In genomic region chr19:57358836-57359598, GRCm38 (mm10) we compare ENCODE assay signal across 8 mouse cellular contexts. TPM values are rescaled to one million over a fixed set of nuclear protein-coding genes. Genes with fewer than 3 reads are reported as not detected.
DNase-seq lines count a peak whose midpoint lies in the region; ATAC-seq and TF ChIP-seq lines count a peak whose summit lies in the region.

No protein-coding gene starts in this region.

- 61% methylated on average over 20 of the region's 20 CpGs for WGBS in heart, adult 2 months
- 61% methylated on average over 20 of the region's 20 CpGs for WGBS in lung, adult 2 months
- 34% methylated on average over 20 of the region's 20 CpGs for WGBS in bone marrow, adult 2 months
- WGBS in liver, postnatal 0 days (ENCODE audit: insufficient replicate concordance): 62% methylated on average over 20 of the region's 20 CpGs

- no peak for TF ChIP-seq POLR2A in heart, adult 2 months (IDR thresholded peaks at IDR 0.05; ENCODE audit: insufficient read depth, low read depth, low read length)
- no peak for TF ChIP-seq POLR2A in lung, adult 2 months (IDR thresholded peaks at IDR 0.05; ENCODE audit: borderline replicate concordance, extremely low read depth, low read depth, low read length)
- TF ChIP-seq POLR2A in bone marrow, adult 2 months (IDR thresholded peaks at IDR 0.05; ENCODE audit: borderline replicate concordance, control insufficient read depth, low read depth, low read length): no peak

- DNase-seq in heart, adult 2 months: no peak
- no peak for DNase-seq in heart, adult 8-10 months (ENCODE audit: low spot score)
- no peak for DNase-seq in lung, adult 2 months
- no peak for DNase-seq in lung, adult 18-20 months
- DNase-seq in liver, postnatal 0 days: no peak
- DNase-seq in embryo, embryonic 9.5 days (ENCODE audit: extremely low spot score): no peak

- no peak for TF ChIP-seq CTCF in heart, adult 2 months (IDR thresholded peaks at IDR 0.05)
- no peak for TF ChIP-seq CTCF in lung, adult 2 months (IDR thresholded peaks at IDR 0.05; ENCODE audit: insufficient read depth, low read length)
- no peak for TF ChIP-seq CTCF in bone marrow, adult 2 months (IDR thresholded peaks at IDR 0.05; ENCODE audit: control insufficient read depth, insufficient read depth, low read length)
- TF ChIP-seq CTCF in liver, postnatal 0 days (IDR thresholded peaks at IDR 0.05; ENCODE audit: low read depth): no peak

- H3K27me3 ChIP-seq in heart, adult 2 months (ENCODE audit: control insufficient read depth, insufficient read depth, low read length): no peaks in the 10 kb centered on the region
- no peaks in the 10 kb centered on the region for H3K27me3 ChIP-seq in liver, postnatal 0 days (ENCODE audit: insufficient read depth, low read length)

- ATAC-seq in liver, postnatal 0 days: no peak
- ATAC-seq in monocyte, adult 5-6 weeks (replicated peaks; ENCODE audit: insufficient number of reproducible peaks, low FRiP score, low TSS enrichment, poor library complexity, severe bottlenecking): no peak

- H3K4me3 ChIP-seq in heart, adult 2 months: peak overlapping the region; percentile 45
- peak overlapping the region; percentile 65 for H3K4me3 ChIP-seq in lung, adult 2 months (replicated peaks; ENCODE audit: extremely low read depth, low read depth, low read length)
- H3K4me3 ChIP-seq in bone marrow, adult 2 months (replicated peaks; ENCODE audit: control insufficient read depth, low read depth, low read length): peak overlapping the region; percentile 60
- peak overlapping the region; percentile 97 for H3K4me3 ChIP-seq in liver, postnatal 0 days (ENCODE audit: low read depth, low read length)

- peaks cover 2% of the 10 kb centered on the region for H3K36me3 ChIP-seq in heart, adult 2 months (ENCODE audit: control insufficient read depth, insufficient read depth, low read length)
- no peaks in the 10 kb centered on the region; the same call in 1 of the 2 replicates for H3K36me3 ChIP-seq in liver, postnatal 0 days (replicated peaks; ENCODE audit: insufficient read depth, low read length)

- TF ChIP-seq EP300 in heart, adult 2 months (IDR thresholded peaks at IDR 0.05; ENCODE audit: insufficient read depth, low read depth, low read length): no peak
- no peak for TF ChIP-seq EP300 in liver, postnatal 0 days (IDR thresholded peaks at IDR 0.05; ENCODE audit: low read depth)

- H3K4me2 ChIP-seq in liver, postnatal 0 days (ENCODE audit: low read depth, low read length): peak overlapping the region; percentile 83

- peaks cover 22% of the 10 kb centered on the region for H3K4me1 ChIP-seq in heart, adult 2 months (ENCODE audit: control insufficient read depth, insufficient read depth, low read length)
- H3K4me1 ChIP-seq in lung, adult 2 months (ENCODE audit: control insufficient read depth, insufficient read depth, low read length): peaks cover 23% of the 10 kb centered on the region
- peaks cover 10% of the 10 kb centered on the region for H3K4me1 ChIP-seq in bone marrow, adult 2 months (ENCODE audit: control insufficient read depth, insufficient read depth, low read length)
- H3K4me1 ChIP-seq in liver, postnatal 0 days (ENCODE audit: insufficient read depth): peaks cover 61% of the 10 kb centered on the region

- peak overlapping the region; percentile 90 for H3K27ac ChIP-seq in heart, adult 2 months
- no peak overlapping the region for H3K27ac ChIP-seq in bone marrow, adult 2 months (ENCODE audit: control insufficient read depth, insufficient read depth, low read depth, low read length, poor library complexity)
- peak overlapping the region; percentile 99 for H3K27ac ChIP-seq in liver, postnatal 0 days (ENCODE audit: low read depth)

- intact Hi-C loops in heart, adult 2 months (cut with DNase I): no loop called here

- no peaks in the 10 kb centered on the region for H3K9me3 ChIP-seq in liver, postnatal 0 days (ENCODE audit: low read length)

- peak overlapping the region; percentile 24 for H3K9ac ChIP-seq in heart, adult 2 months (ENCODE audit: low read depth, low read length)
- H3K9ac ChIP-seq in liver, postnatal 0 days (replicated peaks): peak overlapping the region; percentile 72

- peaks cover 3% of the 10 kb centered on the region; the same call in 1 of the 2 replicates for H3K79me2 ChIP-seq in heart, adult 2 months (replicated peaks; ENCODE audit: control insufficient read depth, insufficient read depth, low read length)

RNA-seq across cellular contexts. Expression of gene Fam160b1, which starts 1.5 kb away (rescaled TPM):
- total RNA-seq in heart, adult 2 months (2021): 10 to 100 TPM; 10.6 to 11.1 TPM
- polyA plus RNA-seq in heart, adult 2 months (2012; rRNA removed): 6.7 and 10.2 TPM in 2 replicates
- 10 to 100 TPM in 3 of 4 experiments, 1 to 10 TPM in 1; 9.8 to 11.6 (median 10.8) TPM for total RNA-seq in heart, adult 8-10 months (2022)
- polyA plus RNA-seq in lung, adult 2 months (2012; rRNA removed): 12.7 and 17.5 TPM in 2 replicates
- 5.0 and 14.4 TPM in 2 replicates for polyA plus RNA-seq in bone marrow, adult 2 months (2011; ENCODE audit: insufficient read depth, insufficient read length, low replicate concordance, missing spikeins)
- 7.8 and 9.2 TPM in 2 replicates for polyA plus RNA-seq in liver, postnatal 0 days (2015; fragmentation: Nextera tagmentation; extraction: Ambion mirVana)
- 17.0 to 27.0 TPM (median 17.3 TPM) in 3 replicates for total RNA-seq in monocyte, adult 5-6 weeks (2017)

RNA-seq across cellular contexts. Expression of gene Ablim1, which starts 44.3 kb away (rescaled TPM):
- 100 to 1,000 TPM; 418 to 454 TPM for total RNA-seq in heart, adult 2 months (2021)
- polyA plus RNA-seq in heart, adult 2 months (2012; rRNA removed): 101 and 165 TPM in 2 replicates
- 100 to 1,000 TPM; 450 to 472 (median 462) TPM for total RNA-seq in heart, adult 8-10 months (2022)
- 53.6 and 71.3 TPM in 2 replicates for polyA plus RNA-seq in lung, adult 2 months (2012; rRNA removed)
- polyA plus RNA-seq in bone marrow, adult 2 months (2011; ENCODE audit: insufficient read depth, insufficient read length, low replicate concordance, missing spikeins): 10.7 and 15.5 TPM in 2 replicates
- 11.5 and 12.0 TPM in 2 replicates for polyA plus RNA-seq in liver, postnatal 0 days (2015; fragmentation: Nextera tagmentation; extraction: Ambion mirVana)
- 62.1 to 195 TPM (median 62.9 TPM) in 3 replicates for total RNA-seq in monocyte, adult 5-6 weeks (2017)

Comparison
In these comparisons a context has a peak if more than half of its experiments do, and no peak if none do; other contexts are left out.
1. H3K4me3 ChIP-seq: peak in every context shown above with its lines; median percentile 97 in liver, postnatal 0 days; 65 in lung, adult 2 months; 60 in bone marrow, adult 2 months; 45 in heart, adult 2 months.